Mouse (Mus musculus) myocyte (in vitro differentiated cells): ENCODE measurements around the gene Treml2.

ENCODE experiments used
- CEBPB ChIP-seq: IDR thresholded peaks from 2 replicates; pipeline ENCODE4 v1.6.1; 2011; ENCODE audit warnings: mild to moderate bottlenecking, moderate library complexity; ENCODE audit not compliant: poor library complexity, insufficient read depth, severe bottlenecking
- E2F4 ChIP-seq: IDR thresholded peaks from one replicate; pipeline ENCODE4 v1.6.1; 2011; ENCODE audit warnings: mild to moderate bottlenecking, control low read depth, moderate library complexity; ENCODE audit not compliant: insufficient read depth
- MYOD1 ChIP-seq, 3 experiments: IDR thresholded peaks; one replicate each; pipeline ENCODE4 v1.6.1; 2011; ENCODE audit warnings: control low read depth in 2 of 3, low read depth in 2 of 3, mild to moderate bottlenecking in 2 of 3, moderate library complexity in 1 of 3; ENCODE audit not compliant: insufficient read length in 2 of 3, control insufficient read depth in 1 of 3
- MYOG ChIP-seq, 3 experiments: IDR thresholded peaks; one replicate each; pipeline ENCODE4 v1.6.1; 2011; ENCODE audit warnings: control low read depth in 2 of 3, low read depth in 2 of 3, mild to moderate bottlenecking in 2 of 3; ENCODE audit not compliant: insufficient read length in 2 of 3, control insufficient read depth in 1 of 3, insufficient read depth in 1 of 3
- POLR2A ChIP-seq: IDR thresholded peaks from one replicate; pipeline ENCODE4 v1.6.1; 2011; ENCODE audit warnings: low read depth, mild to moderate bottlenecking, control low read depth, moderate library complexity; ENCODE audit not compliant: insufficient read length
- POLR2AphosphoS2 ChIP-seq: IDR thresholded peaks from one replicate; pipeline ENCODE4 v1.6.1; 2011; ENCODE audit warnings: low read depth, control low read depth; ENCODE audit not compliant: insufficient read length
- TCF12 ChIP-seq: IDR thresholded peaks from one replicate; pipeline ENCODE4 v1.6.1; 2011; ENCODE audit warnings: mild to moderate bottlenecking, control low read depth; ENCODE audit not compliant: poor library complexity, insufficient read depth, severe bottlenecking
- USF1 ChIP-seq: IDR thresholded peaks from one replicate; pipeline ENCODE4 v1.6.1; 2011; ENCODE audit warnings: low read depth, mild to moderate bottlenecking, control low read depth, moderate library complexity

GRCm38 (mm10) chr17:48300861-48301260 lies 1.6 kb downstream of the Treml2 start:
- TF ChIP-seq POLR2A (no peak), POLR2AphosphoS2 (no peak), USF1 (no peak), CEBPB (no peak), E2F4 (no peak), TCF12 (no peak), MYOD1 (IDR thresholded peaks at IDR 0.05; ENCODE audit: control insufficient read depth in 1 of 3, insufficient read length in 2 of 3, low read depth in 2 of 3) (no peak), MYOG (IDR thresholded peaks at IDR 0.05; ENCODE audit: control insufficient read depth in 1 of 3, insufficient read depth in 1 of 3, insufficient read length in 2 of 3, low read depth in 2 of 3) (no peak)
